Mouse (Mus musculus): ENCODE results near the gene Nfx1. TPM values are rescaled to one million over a fixed set of nuclear protein-coding genes. Genes with fewer than 3 reads are reported as not detected.

Nfx1 gene
- polyA plus RNA-seq (2012; rRNA removed), result 119 and 120 TPM in 2 replicates

GRCm38 (mm10) chr4:40970842-40971701 is at the start of gene Nfx1:
Gene Nfx1 (plus strand): TSS chr4:40970906.

GRCm38 (mm10) chr4:40948160-40948708 is 22.5 kb upstream of the Nfx1 start, which contains the start of the genes Bag1 and Chmp5:
Gene Bag1 (minus strand): TSS chr4:40948294.
Gene Chmp5 (plus strand): TSS chr4:40948407.

GRCm38 (mm10) chr4:41047524-41048271 is 77.0 kb downstream of the Nfx1 start, which contains the start of gene Aqp7:
Gene Aqp7 (minus strand): TSS chr4:41048139.

Other genes with a start within 250 kb of the Nfx1 start
- 149 TPM in 2 replicates for gene Dnaja1, start 248.8 kb upstream of the Nfx1 start, polyA plus RNA-seq (2012; rRNA removed)
- 67.5 and 76.9 TPM in 2 replicates for gene Smu1, start 213.0 kb upstream of the Nfx1 start, polyA plus RNA-seq (2012; rRNA removed)
- gene B4galt1, start 116.9 kb upstream of the Nfx1 start, polyA plus RNA-seq (2012; rRNA removed), result 6.5 and 7.6 TPM in 2 replicates
- gene Spink4, start 50.9 kb upstream of the Nfx1 start, polyA plus RNA-seq (2012; rRNA removed), result 0.21 TPM in 1 of 2 replicates, not detected in the other
- gene Bag1, start 22.6 kb upstream of the Nfx1 start, polyA plus RNA-seq (2012; rRNA removed), result 130 TPM in 2 replicates
- 115 and 126 TPM in 2 replicates for gene Chmp5, start 22.5 kb upstream of the Nfx1 start, polyA plus RNA-seq (2012; rRNA removed)
- gene Aqp7, start 77.2 kb downstream of the Nfx1 start, polyA plus RNA-seq (2012; rRNA removed), result 0.12 TPM in 1 of 2 replicates, not detected in the other
- gene Aqp3, start 127.3 kb downstream of the Nfx1 start, polyA plus RNA-seq (2012; rRNA removed), result 0.47 and 1.5 TPM in 2 replicates
- gene Nol6, start 153.5 kb downstream of the Nfx1 start, polyA plus RNA-seq (2012; rRNA removed), result 50.3 and 55.3 TPM in 2 replicates
- 150 and 160 TPM in 2 replicates for gene Ube2r2, start 164.8 kb downstream of the Nfx1 start, polyA plus RNA-seq (2012; rRNA removed)

Data from central nervous system, embryonic 18 days (tissue).